ENCODE assay signal across 25 mouse cellular contexts in genomic region chr16:72175727-72176126, GRCm38 (mm10).
"Had no signal": no experiment of that assay in that cellular context is flagged by ENCODE, and none has a peak within 500 bp of the region (broad histone marks: within the 10 kb centered on the region; RNA-seq: fewer than 3 reads in every experiment).

No protein-coding gene starts in this region.

- H3K9ac ChIP-seq: forebrain, postnatal 0 days; heart, embryonic 13.5 days; heart, embryonic 15.5 days; hindbrain, embryonic 13.5 days; hindbrain, embryonic 15.5 days; limb, embryonic 13.5 days; limb, embryonic 15.5 days; liver, embryonic 12.5 days had no signal

- ATAC-seq: forebrain, postnatal 0 days; hindbrain, postnatal 0 days; intestine, embryonic 16.5 days; liver, embryonic 12.5 days had no signal

- H3K9me3 ChIP-seq: heart, embryonic 13.5 days; heart, embryonic 15.5 days; hindbrain, embryonic 13.5 days; hindbrain, embryonic 15.5 days; limb, embryonic 13.5 days; limb, embryonic 15.5 days; liver, embryonic 12.5 days had no signal

- H3K4me3 ChIP-seq: gastrocnemius, adult 2 months; heart, adult 2 months; heart, embryonic 13.5 days; heart, embryonic 15.5 days; hindbrain, embryonic 13.5 days; hindbrain, embryonic 15.5 days; limb, embryonic 13.5 days; limb, embryonic 15.5 days; liver, embryonic 12.5 days had no signal

- H3K27ac ChIP-seq: gastrocnemius, adult 2 months; heart, adult 2 months; heart, embryonic 13.5 days; heart, embryonic 15.5 days; hindbrain, embryonic 13.5 days; hindbrain, embryonic 15.5 days; hindbrain, postnatal 0 days; limb, embryonic 13.5 days; limb, embryonic 15.5 days; liver, embryonic 12.5 days had no signal

- H3K27me3 ChIP-seq: heart, embryonic 13.5 days; heart, embryonic 15.5 days; hindbrain, embryonic 13.5 days; hindbrain, embryonic 15.5 days; limb, embryonic 13.5 days; limb, embryonic 15.5 days; liver, embryonic 12.5 days had no signal

- H3K36me3 ChIP-seq: heart, embryonic 13.5 days; heart, embryonic 15.5 days; hindbrain, embryonic 13.5 days; hindbrain, embryonic 15.5 days; limb, embryonic 13.5 days; limb, embryonic 15.5 days; liver, embryonic 12.5 days had no signal

- H3K4me1 ChIP-seq: heart, embryonic 13.5 days; heart, embryonic 15.5 days; hindbrain, embryonic 13.5 days; hindbrain, embryonic 15.5 days; limb, embryonic 13.5 days; limb, embryonic 15.5 days; liver, embryonic 12.5 days had no signal

- H3K4me2 ChIP-seq: heart, embryonic 11.5 days; heart, embryonic 13.5 days; heart, embryonic 15.5 days; hindbrain, embryonic 13.5 days; hindbrain, embryonic 15.5 days; limb, embryonic 13.5 days; limb, embryonic 15.5 days; liver, embryonic 12.5 days had no signal

- DNase-seq: forebrain, postnatal 0 days; gastrocnemius, adult 2 months; gastrocnemius, postnatal 10 days; gastrocnemius, postnatal 25 days; heart, adult 11 months; heart, adult 2 months; heart, postnatal 14 days; heart, postnatal 36 days; kidney, adult 11 months; kidney, adult 2 months; kidney, postnatal 10 days; kidney, postnatal 25 days; layer of hippocampus, adult 9-11 months; layer of hippocampus, postnatal 36 days; left cerebral cortex, postnatal 4 days had no signal
